Mouse (Mus musculus): ENCODE measurements at regions not wholly inside any gene's neighbourhood (a gene's known extent, or its start where the extent isn't known, plus 50 kb on each side); places are given as distances from the start of the nearest gene placed in this dataset.

DNA sequence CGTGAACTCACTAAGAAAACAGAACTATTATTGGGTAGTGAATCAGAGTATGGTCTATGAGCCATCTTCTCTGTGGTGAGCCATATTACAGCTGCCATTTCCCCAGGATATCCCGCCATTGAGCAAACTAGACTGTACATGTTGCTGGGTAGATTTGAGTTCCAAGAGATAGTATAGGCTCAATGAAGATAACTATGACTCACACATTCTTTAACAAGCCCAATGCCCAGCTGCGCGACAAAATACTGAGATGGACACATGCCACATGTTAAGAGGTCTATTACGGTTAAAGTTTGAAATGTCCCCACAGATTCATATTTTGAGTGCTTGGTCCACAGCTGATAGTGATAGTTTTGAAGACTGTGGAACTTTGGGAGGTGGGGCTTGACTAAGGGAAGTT, 107.5 kb upstream of the Thbs1 start:
- TF ChIP-seq CTCF (IDR thresholded peaks at IDR 0.05; ENCODE audit: extremely low read depth, insufficient read length, insufficient replicate concordance, low read depth, low read length) (no peak), POLR2A (IDR thresholded peaks at IDR 0.05; ENCODE audit: low read depth, low read length) (no peak)

All from small intestine, adult 2 months (tissue).